Mouse (Mus musculus): ENCODE data around the gene Eftud2. TPM values are rescaled to one million over a fixed set of nuclear protein-coding genes. Genes with fewer than 3 reads are reported as not detected.

Eftud2 gene
- polyA plus RNA-seq, 1 experiment from 2014 or later: 149 TPM

DNA sequence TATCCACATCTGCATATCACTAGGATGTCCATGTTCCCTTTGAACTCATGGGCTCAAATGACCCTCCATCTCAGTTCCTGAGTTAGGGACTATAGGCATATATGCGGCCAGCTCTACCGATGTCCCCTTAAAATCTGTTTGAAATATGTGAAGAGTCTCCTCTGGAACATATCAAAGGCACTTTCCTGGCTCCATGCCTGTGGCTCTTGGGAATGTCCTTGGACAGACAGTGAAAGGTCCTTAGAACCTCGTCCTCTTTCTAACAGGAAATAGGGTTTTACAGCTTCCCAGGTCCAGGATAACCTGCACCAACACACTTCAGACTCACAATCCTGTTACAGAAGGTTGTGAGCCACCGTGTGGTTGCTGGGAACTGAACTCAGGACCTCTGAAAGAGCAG, 50.5 kb downstream of the Eftud2 start:
- 80% methylated on average over 4 of the region's 4 CpGs for WGBS
- Histone ChIP-seq H3K4me2 (no peak overlapping the region), H3K27ac (no peak overlapping the region), H3K27me3 (no peaks in the 10 kb centered on the region), H3K4me3 (no peak overlapping the region), H3K4me1 (replicated peaks) (0 out of 2 replicates have a peak, but pooled peaks cover 3% of the 10 kb centered on the region), H3K9me3 (no peaks in the 10 kb centered on the region), H3K9ac (no peak overlapping the region), H3K36me3 (no peaks in the 10 kb centered on the region)
- no peak for ATAC-seq (ENCODE audit: low FRiP score)

DNA sequence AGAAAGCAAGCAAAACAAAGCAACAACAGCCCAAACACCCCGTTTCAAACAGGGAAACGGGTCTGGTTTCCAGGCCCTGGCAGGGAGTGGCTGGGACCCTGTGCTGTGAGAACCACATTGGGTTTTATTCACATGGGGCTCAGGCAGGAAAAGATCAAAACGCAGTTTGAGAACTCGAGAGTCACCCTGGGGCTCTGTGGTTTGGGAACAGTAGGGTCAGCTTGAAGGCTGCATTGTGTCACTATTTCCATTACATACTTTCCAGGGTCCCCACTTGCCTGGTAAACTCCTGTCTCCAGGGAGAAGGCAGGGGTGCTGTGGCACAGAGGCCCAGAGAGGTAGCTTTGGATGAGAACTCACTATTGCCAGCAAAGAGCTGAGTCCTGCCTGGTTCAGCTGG, 53.7 kb downstream of the Eftud2 start:
- WGBS: 66% methylated on average over 4 of the region's 4 CpGs

DNA sequence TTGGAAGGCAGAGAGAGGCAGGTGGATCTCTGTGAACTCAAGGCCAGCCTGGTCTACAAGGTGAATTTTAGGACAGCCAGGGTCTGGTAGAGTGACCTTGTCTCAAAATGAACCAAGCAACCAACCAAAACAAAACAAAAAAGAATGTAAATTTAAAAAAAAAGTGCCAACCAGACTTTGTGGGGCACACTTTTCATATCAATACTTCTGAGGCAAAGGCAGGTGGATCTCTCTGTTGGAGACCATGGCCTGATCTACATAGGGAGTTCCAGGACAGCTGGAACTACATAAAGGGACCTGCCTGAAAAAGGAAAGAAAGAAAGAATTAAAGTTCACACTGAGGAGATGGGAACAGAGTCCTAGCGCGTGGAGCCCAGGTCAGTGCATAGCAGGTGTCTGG, 54.3 kb downstream of the Eftud2 start:
- WGBS: 65% methylated on average over 2 of the region's 2 CpGs

More for the DNA sequence above, 53.7 kb downstream of the Eftud2 start:
- Histone ChIP-seq H3K4me3 (no peak overlapping the region), H3K36me3 (no peaks in the 10 kb centered on the region), H3K4me1 (replicated peaks) (no peaks in the 10 kb centered on the region), H3K9ac (no peak overlapping the region), H3K4me2 (no peak overlapping the region), H3K9me3 (no peaks in the 10 kb centered on the region), H3K27me3 (peaks cover 6% of the 10 kb centered on the region; the same call in 1 of the 2 replicates), H3K27ac (no peak overlapping the region)
- ATAC-seq (ENCODE audit: low FRiP score): no peak

DNA sequence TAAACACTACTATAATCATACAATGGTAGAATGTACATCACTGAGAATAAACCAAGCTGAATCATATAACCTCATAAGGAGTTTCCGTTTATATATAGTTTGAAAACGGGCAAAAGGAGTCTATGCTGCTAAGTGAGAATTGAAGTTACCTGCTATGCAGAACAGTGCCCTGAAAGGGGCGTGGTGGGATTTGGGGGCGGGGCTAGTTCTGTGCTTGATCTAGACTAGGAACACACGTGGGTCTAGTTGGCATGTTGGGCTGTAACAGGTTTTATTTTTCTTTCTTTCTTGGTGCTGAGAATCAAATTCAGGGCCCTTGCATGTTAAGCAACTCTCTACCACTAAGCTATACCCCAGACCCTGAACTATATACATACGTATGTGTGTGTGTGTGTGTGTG, 59.6 kb downstream of the Eftud2 start:
- Histone ChIP-seq H3K36me3 (no peaks in the 10 kb centered on the region), H3K27me3 (peaks cover 16% of the 10 kb centered on the region), H3K4me3 (no peak overlapping the region), H3K4me1 (replicated peaks) (peaks cover 24% of the 10 kb centered on the region), H3K9ac (no peak overlapping the region), H3K4me2 (no peak overlapping the region), H3K27ac (no peak overlapping the region), H3K9me3 (no peaks in the 10 kb centered on the region)
- 54% methylated on average over 6 of the region's 6 CpGs for WGBS
- no peak for ATAC-seq (ENCODE audit: low FRiP score)

More for the DNA sequence above, 54.3 kb downstream of the Eftud2 start:
- Histone ChIP-seq H3K36me3 (no peaks in the 10 kb centered on the region), H3K27me3 (peaks cover 7% of the 10 kb centered on the region; the same call in 1 of the 2 replicates), H3K9ac (no peak overlapping the region), H3K4me1 (replicated peaks) (no peaks in the 10 kb centered on the region), H3K9me3 (no peaks in the 10 kb centered on the region), H3K4me3 (no peak overlapping the region), H3K4me2 (no peak overlapping the region), H3K27ac (no peak overlapping the region)
- no peak for ATAC-seq (ENCODE audit: low FRiP score)

DNA sequence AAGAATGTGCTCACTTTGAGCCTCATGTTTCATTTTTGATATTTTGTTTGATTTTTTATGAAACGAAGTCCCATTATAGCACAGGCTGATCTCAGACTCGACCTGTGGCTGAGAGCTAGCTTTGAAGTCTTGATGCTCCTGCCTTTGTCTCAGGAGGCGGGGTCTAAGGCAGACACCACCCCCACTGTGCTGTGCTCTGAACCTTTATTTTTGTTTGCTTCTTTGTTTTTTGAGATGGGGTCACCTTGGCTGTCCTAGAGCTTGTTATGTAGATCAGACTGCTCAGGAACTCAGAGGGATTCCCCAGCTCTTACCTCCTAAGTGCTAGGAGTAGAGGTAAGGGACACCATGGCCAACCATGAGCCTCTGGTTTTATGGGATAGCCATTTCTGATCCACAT, 60.4 kb downstream of the Eftud2 start:
- Histone ChIP-seq H3K4me2 (no peak overlapping the region), H3K36me3 (no peaks in the 10 kb centered on the region), H3K27me3 (peaks cover 16% of the 10 kb centered on the region), H3K9ac (no peak overlapping the region), H3K9me3 (no peaks in the 10 kb centered on the region), H3K4me1 (replicated peaks) (peaks cover 30% of the 10 kb centered on the region), H3K4me3 (no peak overlapping the region), H3K27ac (no peak overlapping the region)
- no peak for ATAC-seq (ENCODE audit: low FRiP score)
- 10% methylated on average over 3 of the region's 3 CpGs for WGBS

DNA sequence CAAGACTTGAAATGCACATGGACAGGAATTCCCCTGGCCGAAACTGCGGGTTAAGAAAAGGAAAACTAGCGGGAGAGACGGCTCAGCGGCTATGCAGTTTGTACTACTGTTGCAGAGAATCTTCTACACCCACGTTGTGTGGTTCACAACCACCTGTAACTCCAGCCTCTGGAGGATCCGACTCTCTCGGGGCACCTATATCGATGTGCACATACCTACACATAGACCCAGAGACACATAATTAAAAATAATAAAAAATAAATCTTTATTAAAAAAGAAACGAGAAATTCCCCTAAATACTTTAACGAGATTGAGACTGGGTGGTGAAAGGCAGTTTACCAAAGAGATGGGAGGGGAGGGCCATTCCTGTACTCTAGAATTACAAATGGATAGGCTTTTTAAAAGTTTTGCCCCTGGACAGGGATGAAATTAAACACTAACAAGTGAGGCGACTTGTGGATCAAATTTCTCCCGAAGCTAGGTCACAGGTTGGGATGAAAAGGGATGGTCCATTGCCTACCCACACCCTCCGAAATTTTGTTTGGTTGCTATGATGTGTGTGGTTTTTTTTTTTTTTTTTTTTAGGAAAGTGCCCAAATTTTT, 60.9 kb downstream of the Eftud2 start:
- H3K9ac ChIP-seq: peak overlapping the region; percentile 90; the same call in 1 of the 2 replicates
- peak overlapping the region; percentile 86 for H3K4me2 ChIP-seq
- WGBS: 6% methylated on average over 14 of the region's 14 CpGs
- H3K27me3 ChIP-seq: peaks cover 16% of the 10 kb centered on the region
- H3K27ac ChIP-seq: peak overlapping the region; percentile 95; the same call in 1 of the 2 replicates
- H3K36me3 ChIP-seq: no peaks in the 10 kb centered on the region
- peak overlapping the region; percentile 85 for H3K4me3 ChIP-seq
- ATAC-seq (ENCODE audit: low FRiP score): no peak
- no peaks in the 10 kb centered on the region for H3K9me3 ChIP-seq
- H3K4me1 ChIP-seq (replicated peaks): peaks cover 30% of the 10 kb centered on the region

DNA sequence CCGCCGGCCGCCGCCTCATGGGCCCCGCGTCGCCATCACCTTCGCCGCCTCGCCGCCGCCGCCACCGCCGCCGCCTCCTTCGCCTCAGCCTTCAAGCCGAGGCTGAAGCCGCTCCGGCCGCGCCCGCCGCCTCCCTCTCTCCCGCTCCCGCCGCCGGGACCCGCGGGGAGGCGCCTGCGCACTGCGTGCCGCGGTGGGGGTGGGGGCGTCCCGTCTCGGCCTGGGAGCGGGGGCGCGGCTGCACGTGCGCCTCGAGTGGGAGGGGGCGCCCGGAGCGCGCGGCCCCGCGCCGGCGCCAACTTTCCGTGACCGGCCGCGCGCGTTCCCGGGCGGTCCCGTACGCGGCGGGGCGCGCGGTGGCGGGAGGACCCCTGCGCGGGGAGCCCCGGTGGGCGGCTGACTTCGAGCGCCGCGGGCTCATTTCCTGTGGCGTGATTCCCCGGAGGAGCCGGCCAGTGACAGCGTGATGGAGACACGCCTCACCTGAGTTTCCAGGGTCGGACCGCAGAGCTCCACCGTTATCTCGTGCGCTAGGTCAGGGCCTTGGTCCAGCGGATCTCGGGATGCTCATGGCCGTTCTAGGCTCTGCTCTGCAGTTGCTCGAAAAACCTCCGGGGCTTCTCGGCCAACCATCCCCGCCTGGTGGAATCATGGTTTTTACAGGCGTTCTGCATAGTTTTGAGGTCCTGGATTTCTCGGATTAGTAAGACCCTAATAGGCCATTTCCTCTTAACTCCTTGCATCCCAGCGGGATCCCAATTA, 61.6 kb downstream of the Eftud2 start, which contains the start of gene Gjc1:
Gene Gjc1, minus strand, starts transcription at position 680 of the 762 bp plus-strand sequence.
- H3K4me2 ChIP-seq: peak within 1 kb of the TSS; percentile 86
- under 1% methylated on average over 48 of the region's 97 CpGs for WGBS
- H3K4me1 ChIP-seq (replicated peaks): peaks cover 33% of the 10 kb centered on the region
- peak within 1 kb of the TSS; percentile 90 for H3K9ac ChIP-seq
- H3K4me3 ChIP-seq: peak within 1 kb of the TSS; percentile 85
- H3K27me3 ChIP-seq: peaks cover 16% of the 10 kb centered on the region
- H3K36me3 ChIP-seq: no peaks in the 10 kb centered on the region
- H3K27ac ChIP-seq: peak within 1 kb of the TSS; percentile 95
- ATAC-seq (ENCODE audit: low FRiP score): peak; percentile 86
- no peaks in the 10 kb centered on the region for H3K9me3 ChIP-seq

DNA sequence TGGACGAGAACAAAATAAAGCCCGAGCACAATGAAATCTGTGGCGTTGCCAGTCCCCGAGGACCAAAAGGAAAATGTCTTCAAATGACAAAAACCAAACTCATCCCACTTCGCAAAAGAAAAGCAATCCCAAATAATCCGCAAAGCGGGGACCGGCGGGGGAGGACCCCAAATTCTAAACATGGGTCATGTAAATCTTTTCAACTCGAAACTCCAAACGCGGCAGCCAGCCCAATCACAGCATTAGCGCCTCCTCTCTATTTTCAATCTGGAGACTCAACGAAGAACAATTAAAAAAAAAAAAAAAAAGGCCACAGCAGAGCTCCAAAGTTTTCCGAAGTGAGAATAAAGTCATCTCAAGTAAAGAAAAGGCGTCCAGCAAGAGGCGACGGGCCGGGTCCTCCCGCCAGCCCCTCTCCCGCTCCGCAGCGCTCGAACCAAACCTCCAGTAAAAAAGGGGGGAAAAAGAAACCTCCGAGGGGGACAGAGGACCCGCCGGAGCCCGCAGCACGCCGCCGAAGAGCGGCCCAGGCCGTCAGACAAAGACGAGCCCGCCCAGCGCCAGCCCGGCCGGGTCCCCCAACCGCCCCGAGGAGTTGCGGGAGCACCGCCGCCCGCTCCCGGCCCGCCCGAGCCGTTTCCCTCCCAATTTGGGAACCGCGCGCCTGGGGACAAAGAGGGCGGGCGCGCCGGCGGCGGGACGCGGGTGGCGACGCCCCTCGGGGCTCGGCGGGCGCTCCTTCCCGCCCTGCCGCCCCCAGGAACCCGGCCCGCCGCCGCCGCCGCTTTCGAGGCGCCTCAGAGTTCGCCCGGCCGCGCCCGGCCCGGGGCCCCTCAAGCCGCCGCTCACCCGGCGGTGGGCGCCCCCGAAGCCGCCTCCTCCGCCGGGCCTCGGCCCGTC, 62.4 kb downstream of the Eftud2 start:
- Histone ChIP-seq H3K4me1 (replicated peaks) (peaks cover 33% of the 10 kb centered on the region), H3K27ac (peak overlapping the region; percentile 95), H3K27me3 (peaks cover 16% of the 10 kb centered on the region), H3K36me3 (no peaks in the 10 kb centered on the region), H3K4me3 (peak overlapping the region; percentile 85), H3K9ac (peak overlapping the region; percentile 90), H3K4me2 (peak overlapping the region; percentile 86), H3K9me3 (no peaks in the 10 kb centered on the region)
- peak; percentile 55 for ATAC-seq (ENCODE audit: low FRiP score)
- under 1% methylated on average over 42 of the region's 92 CpGs for WGBS

DNA sequence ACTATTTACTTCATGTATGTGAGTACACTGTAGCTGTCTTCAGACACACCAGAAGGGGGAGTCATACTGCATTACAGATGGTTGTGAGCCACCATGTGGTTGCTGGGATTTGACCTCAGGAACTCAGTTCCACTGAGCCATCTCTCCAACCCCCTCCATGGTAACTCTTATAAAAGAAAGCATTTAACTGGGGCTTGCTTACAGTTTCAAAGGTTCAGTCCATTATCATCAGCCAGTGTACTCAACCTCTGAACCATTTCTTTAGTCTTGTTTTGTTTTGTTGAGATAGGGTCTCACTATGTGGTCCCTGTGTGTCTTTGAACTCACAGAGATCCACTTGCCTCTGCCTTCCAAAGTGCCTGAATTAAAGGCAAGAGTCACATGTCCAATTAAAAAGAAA, 65.9 kb downstream of the Eftud2 start:
- Histone ChIP-seq H3K9ac (no peak overlapping the region), H3K4me2 (no peak overlapping the region)

DNA sequence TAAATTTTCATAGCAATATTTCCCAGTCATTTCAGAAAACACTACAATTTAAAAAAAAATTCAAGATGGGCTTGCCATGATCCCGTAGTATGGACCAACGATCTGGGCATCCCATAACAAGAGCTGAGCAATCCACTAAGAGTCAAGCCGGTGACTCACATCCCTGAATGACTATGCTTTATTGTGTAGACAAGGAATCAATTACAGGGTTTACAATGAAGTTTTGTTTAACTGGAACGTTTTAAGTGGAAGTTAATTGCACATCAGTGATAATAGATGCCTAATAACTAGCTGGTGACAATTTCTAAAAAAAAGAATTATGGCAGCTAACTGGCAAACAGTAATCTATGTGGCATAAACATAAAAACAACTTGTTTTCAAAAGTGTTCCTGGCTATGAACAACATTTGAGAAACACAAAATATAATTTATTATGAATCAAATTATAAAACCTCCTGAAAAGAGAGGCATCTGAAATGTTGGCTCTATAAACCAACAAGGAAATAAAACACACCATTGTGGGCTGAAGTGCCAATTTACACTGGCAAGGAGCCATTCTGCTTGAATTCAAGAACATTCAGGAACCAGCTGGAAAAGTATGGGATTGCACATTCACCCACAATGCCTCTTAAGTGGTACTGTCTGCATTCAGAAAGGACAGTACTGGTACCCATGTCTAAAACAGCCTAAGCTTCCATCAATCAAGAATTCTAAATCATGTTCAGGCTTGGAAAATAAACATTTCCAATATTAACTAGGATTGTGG, 69.9 kb downstream of the Eftud2 start:
- Histone ChIP-seq H3K9ac (no peak overlapping the region), H3K27ac (no peak overlapping the region), H3K4me1 (replicated peaks) (peaks cover 10% of the 10 kb centered on the region; the same call in 1 of the 2 replicates), H3K4me2 (no peak overlapping the region), H3K27me3 (no peaks in the 10 kb centered on the region), H3K36me3 (peaks cover 4% of the 10 kb centered on the region; the same call in 1 of the 2 replicates), H3K9me3 (no peaks in the 10 kb centered on the region), H3K4me3 (no peak overlapping the region)
- WGBS: 54% methylated on average over 4 of the region's 4 CpGs
- no peak for ATAC-seq (ENCODE audit: low FRiP score)

More for the DNA sequence above, 65.9 kb downstream of the Eftud2 start:
- Histone ChIP-seq H3K36me3 (peaks cover 4% of the 10 kb centered on the region; the same call in 1 of the 2 replicates), H3K9me3 (no peaks in the 10 kb centered on the region), H3K4me3 (no peak overlapping the region), H3K27me3 (no peaks in the 10 kb centered on the region), H3K4me1 (replicated peaks) (peaks cover 36% of the 10 kb centered on the region), H3K27ac (no peak overlapping the region)
- no peak for ATAC-seq (ENCODE audit: low FRiP score)

DNA sequence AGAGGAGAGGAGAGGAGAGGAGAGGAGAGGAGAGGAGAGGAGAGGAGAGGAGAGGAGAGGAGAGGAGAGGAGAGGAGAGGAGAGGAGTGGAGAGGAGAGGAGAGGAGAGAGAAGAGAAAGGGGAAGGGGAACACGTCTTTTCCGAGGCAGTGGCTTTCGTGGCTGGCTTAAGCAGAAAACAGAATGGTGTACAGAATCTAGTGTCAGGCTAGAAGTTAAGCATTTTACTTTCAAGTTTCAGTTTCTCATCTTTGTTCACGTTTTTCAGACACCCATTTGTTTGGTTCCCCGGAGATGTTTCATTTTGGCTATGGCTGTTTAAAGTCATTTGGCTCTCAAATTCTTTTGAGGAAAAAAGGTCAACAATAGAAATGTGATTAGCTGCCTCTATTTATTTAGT, 72.5 kb downstream of the Eftud2 start:
- H3K27me3 ChIP-seq: no peaks in the 10 kb centered on the region
- H3K36me3 ChIP-seq: peaks cover 17% of the 10 kb centered on the region
- no peak overlapping the region for H3K4me3 ChIP-seq
- no peak overlapping the region for H3K27ac ChIP-seq
- H3K9me3 ChIP-seq: no peaks in the 10 kb centered on the region
- 0 out of 2 replicates have a peak, but pooled peaks cover 4% of the 10 kb centered on the region for H3K4me1 ChIP-seq (replicated peaks)
- no peak overlapping the region for H3K9ac ChIP-seq
- no peak for ATAC-seq (ENCODE audit: low FRiP score)
- no peak overlapping the region for H3K4me2 ChIP-seq
- WGBS: 80% methylated on average over 5 of the region's 5 CpGs

All from hindbrain, embryonic 13.5 days (tissue).